In the genomic region with DNA sequence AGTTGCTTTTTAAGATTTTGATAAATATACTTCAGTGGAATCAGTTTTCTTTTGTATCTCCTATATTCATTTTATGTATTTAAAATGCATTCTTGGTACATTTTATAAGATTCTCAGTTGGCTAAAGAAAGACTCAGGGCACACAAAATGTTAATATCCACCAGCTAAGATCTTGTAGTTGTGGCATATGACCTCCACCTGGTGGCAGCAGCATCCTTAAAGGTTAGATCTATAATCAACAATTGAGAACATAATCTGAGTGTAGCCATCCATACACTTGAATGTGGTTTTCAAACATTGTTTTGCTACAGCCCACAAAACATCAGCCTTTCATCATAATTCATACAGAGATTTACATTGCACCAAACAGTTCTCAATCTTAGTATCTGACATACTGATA, we compare ENCODE assay signal across 9 mouse cellular contexts.
A peak's percentile ranks its signal among the peaks of the same experiment; 100 is the strongest.
DNase-seq lines count a peak whose midpoint lies in the region; ATAC-seq and TF ChIP-seq lines count a peak whose summit lies in the region.
"Had no signal": no experiment of that assay in that cellular context is flagged by ENCODE, and none has a peak within 500 bp of the region (broad histone marks: within the 10 kb centered on the region; RNA-seq: fewer than 3 reads in every experiment).

No protein-coding gene starts in this region.

- ATAC-seq in midbrain, postnatal 0 days (ENCODE audit: low FRiP score) = no peak
- no peak for ATAC-seq in midbrain, embryonic 16.5 days

- no peaks in the 10 kb centered on the region for H3K4me1 ChIP-seq in midbrain, postnatal 0 days (ENCODE audit: insufficient read depth, low read length)
- H3K4me1 ChIP-seq in midbrain, embryonic 16.5 days (ENCODE audit: control insufficient read depth, insufficient read depth, low read length) = no peaks in the 10 kb centered on the region

- no peak overlapping the region for H3K4me2 ChIP-seq in midbrain, postnatal 0 days (ENCODE audit: low read depth, low read length, poor library complexity, severe bottlenecking)
- no peak overlapping the region for H3K4me2 ChIP-seq in midbrain, embryonic 16.5 days (ENCODE audit: low read length)
- H3K4me2 ChIP-seq: midbrain, embryonic 12.5 days had no signal

- no peaks in the 10 kb centered on the region for H3K36me3 ChIP-seq in midbrain, postnatal 0 days (ENCODE audit: insufficient read depth, low read length)
- no peaks in the 10 kb centered on the region for H3K36me3 ChIP-seq in midbrain, embryonic 16.5 days (ENCODE audit: control insufficient read depth, insufficient read depth, low read length)
- H3K36me3 ChIP-seq: midbrain, embryonic 12.5 days had no signal

- no peaks in the 10 kb centered on the region for H3K27me3 ChIP-seq in midbrain, postnatal 0 days (ENCODE audit: insufficient read depth, low read length)
- no peaks in the 10 kb centered on the region for H3K27me3 ChIP-seq in midbrain, embryonic 16.5 days (ENCODE audit: control insufficient read depth, insufficient read depth, low read depth, low read length)
- H3K27me3 ChIP-seq: midbrain, embryonic 12.5 days had no signal

- H3K9me3 ChIP-seq in midbrain, postnatal 0 days (ENCODE audit: low read length) = no peaks in the 10 kb centered on the region
- H3K9me3 ChIP-seq in midbrain, embryonic 16.5 days (replicated peaks; ENCODE audit: control insufficient read depth, low read length, poor library complexity, severe bottlenecking) = no peaks in the 10 kb centered on the region
- H3K9me3 ChIP-seq: midbrain, embryonic 12.5 days had no signal

- TF ChIP-seq CTCF in midbrain, postnatal 0 days (IDR thresholded peaks at IDR 0.05) = peak; percentile 70

- no peak overlapping the region for H3K27ac ChIP-seq in midbrain, postnatal 0 days (ENCODE audit: low read depth, low read length)
- H3K27ac ChIP-seq in midbrain, embryonic 16.5 days (ENCODE audit: low read length) = no peak overlapping the region
- H3K27ac ChIP-seq: midbrain, embryonic 12.5 days had no signal

- H3K9ac ChIP-seq in midbrain, postnatal 0 days (replicated peaks; ENCODE audit: low read length, poor library complexity, severe bottlenecking) = no peak overlapping the region
- H3K9ac ChIP-seq in midbrain, embryonic 16.5 days (ENCODE audit: low read depth, low read length) = no peak overlapping the region
- H3K9ac ChIP-seq: midbrain, embryonic 12.5 days had no signal

- no peak overlapping the region for H3K4me3 ChIP-seq in midbrain, postnatal 0 days (ENCODE audit: low read depth, low read length)
- no peak overlapping the region for H3K4me3 ChIP-seq in midbrain, embryonic 16.5 days (ENCODE audit: low read depth, low read length)
- H3K4me3 ChIP-seq: midbrain, embryonic 12.5 days had no signal

- peak; percentile 13 for DNase-seq in gastrocnemius, postnatal 10 days
- no peak for DNase-seq in gastrocnemius, postnatal 25 days
- DNase-seq in midbrain, postnatal 0 days (ENCODE audit: low spot score) = peak; percentile 59
- peak; percentile 3 for DNase-seq in induced T-regulatory cell, adult 2 months (ENCODE audit: low read depth)
- DNase-seq in retina, postnatal 1 day = peak; percentile 36
- DNase-seq in thymus, postnatal 25 days = no peak
- no peak for DNase-seq in natural killer cell, adult 2 months (ENCODE audit: low spot score in 2 of 2)

Comparison
In these comparisons a context has a peak if more than half of its experiments do, and no peak if none do; other contexts are left out.
1. DNase-seq: peak in gastrocnemius, postnatal 10 days (single experiment), midbrain, postnatal 0 days (single experiment), induced T-regulatory cell, adult 2 months (single experiment) and retina, postnatal 1 day (single experiment); none in gastrocnemius, postnatal 25 days (single experiment), thymus, postnatal 25 days (single experiment) and natural killer cell, adult 2 months (0 of 2).